Mouse (Mus musculus) mature B cell (primary cell): ENCODE measurements around the gene Zfp697.
"Not testable (repeated sequence)": the region's sequence is repeated elsewhere in the genome, so short reads cannot be mapped to it uniquely, and the experiment has no call there.

Experiments used
- in situ Hi-C: fragments of 300-500 bp; cut with MboI; formaldehyde crosslinking; loops from 2 replicates; pipeline ENCODE4 v1.14.3; 2019

Zfp697 gene

GRCm38 (mm10) chr3:98419786-98420070 is 37.5 kb downstream of the Zfp697 start:
- in situ Hi-C loops = no loop called here

DNA sequence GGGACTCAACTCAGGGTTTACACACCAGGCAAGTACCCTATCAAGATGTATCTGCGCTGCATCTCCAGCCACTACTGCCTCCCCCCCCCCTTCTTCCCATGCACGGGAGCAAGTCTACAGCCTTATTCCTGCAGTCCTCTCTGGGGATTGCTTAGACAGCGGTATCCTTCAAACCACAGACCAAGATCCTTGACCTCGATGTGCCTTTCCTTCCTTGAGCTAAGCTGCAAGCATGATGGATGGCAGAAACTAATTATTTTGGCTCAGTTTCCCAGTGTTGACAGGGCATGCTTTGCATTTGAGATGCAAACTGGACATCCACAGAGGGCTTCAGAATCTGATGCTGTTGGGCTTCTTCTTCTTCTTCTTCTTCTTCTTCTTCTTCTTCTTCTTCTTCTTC is 40.7 kb downstream of the Zfp697 start:
- in situ Hi-C loops = no loop called here

- in situ Hi-C loops = no loop called here
Measured at GRCm38 (mm10) chr3:98426749-98427148, 44.5 kb downstream of the Zfp697 start.

DNA sequence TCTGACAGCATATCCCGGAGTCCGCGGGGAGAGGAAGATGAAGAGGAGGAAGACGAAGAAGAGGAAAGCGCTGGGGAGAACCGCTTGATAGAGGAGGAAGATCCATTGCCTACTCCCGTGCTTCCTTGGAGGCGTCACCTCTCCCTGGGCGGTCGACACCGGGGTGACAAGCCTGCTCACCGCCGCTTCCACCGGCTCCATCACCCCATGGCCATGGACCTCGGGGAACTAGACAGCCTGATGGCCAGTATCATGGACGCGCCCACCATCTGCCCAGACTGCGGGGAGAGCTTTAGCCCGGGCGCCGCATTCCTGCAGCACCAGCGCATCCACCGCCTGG is 45.0 kb downstream of the Zfp697 start:
- in situ Hi-C loops = no loop called here

- in situ Hi-C loops = no loop called here
Measured at GRCm38 (mm10) chr3:98427600-98428448, 45.6 kb downstream of the Zfp697 start.

DNA sequence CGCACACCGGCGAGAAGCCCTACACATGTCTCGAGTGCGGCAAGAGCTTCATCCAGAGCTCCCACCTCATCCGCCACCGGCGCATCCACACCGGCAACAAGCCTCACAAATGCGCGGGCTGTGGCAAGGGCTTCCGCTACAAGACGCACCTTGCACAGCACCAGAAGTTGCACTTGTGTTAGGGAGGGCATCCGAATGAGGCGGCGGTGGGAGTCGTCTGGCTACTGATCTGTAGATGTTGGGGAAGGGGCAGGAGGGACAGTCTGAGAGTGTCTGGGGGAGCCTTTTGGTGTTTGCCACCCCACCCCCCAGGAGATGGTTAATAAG is 46.2 kb downstream of the Zfp697 start:
- in situ Hi-C loops = no loop called here

DNA sequence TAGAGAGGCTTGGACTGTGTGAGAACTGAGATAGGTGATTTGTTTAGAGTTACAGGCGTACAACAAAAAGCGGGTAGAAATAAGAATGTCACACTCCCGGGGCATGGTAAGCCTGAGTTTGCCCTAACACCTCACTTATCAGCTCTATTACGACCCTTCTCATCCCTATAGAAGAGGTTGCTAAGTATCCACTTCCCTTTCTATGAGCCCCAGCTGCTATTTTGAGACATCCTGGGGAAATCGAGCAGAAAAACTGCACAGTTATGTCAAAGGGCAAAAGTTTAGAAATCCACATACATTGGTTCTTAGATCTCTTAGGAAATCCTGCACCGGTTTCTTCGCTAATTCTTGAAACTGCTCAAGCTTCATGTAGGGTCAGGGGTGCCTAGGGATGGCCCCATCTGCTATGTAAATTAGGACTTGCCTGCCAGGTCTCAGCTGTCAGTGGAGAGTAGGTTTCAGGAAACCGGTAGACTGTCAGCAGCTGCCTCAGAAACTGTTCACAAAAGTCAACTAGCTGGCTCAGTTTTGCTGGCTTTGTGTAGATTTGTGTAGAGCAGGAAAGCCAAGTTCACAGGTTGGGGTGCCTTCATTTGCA is 46.8 kb downstream of the Zfp697 start:
- in situ Hi-C loops = no loop called here

GRCm38 (mm10) chr3:98434088-98434816 is 52.0 kb downstream of the Zfp697 start:
- in situ Hi-C loops = no loop called here

DNA sequence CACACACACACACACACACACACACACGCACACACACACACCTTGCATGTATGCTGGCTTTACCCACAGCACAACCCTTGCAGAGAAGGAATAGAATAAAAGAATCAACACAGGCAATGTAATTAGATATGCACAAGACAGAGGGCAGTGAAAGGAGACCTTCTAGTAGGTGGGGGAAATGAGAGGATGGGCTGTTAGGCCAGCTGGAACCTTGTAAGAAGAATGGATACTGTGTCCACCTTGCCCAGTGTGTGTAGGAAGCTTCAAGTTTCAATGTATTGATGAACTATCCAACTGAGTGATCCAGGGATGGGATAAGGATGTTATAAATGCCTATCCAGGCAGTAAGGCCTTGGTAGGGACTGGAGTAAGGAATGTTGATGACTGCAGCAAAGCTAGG is 52.8 kb downstream of the Zfp697 start:
- in situ Hi-C loops = no loop called here

- in situ Hi-C loops = not testable (repeated sequence)
Measured at GRCm38 (mm10) chr3:98442245-98442644, 60.0 kb downstream of the Zfp697 start.

DNA sequence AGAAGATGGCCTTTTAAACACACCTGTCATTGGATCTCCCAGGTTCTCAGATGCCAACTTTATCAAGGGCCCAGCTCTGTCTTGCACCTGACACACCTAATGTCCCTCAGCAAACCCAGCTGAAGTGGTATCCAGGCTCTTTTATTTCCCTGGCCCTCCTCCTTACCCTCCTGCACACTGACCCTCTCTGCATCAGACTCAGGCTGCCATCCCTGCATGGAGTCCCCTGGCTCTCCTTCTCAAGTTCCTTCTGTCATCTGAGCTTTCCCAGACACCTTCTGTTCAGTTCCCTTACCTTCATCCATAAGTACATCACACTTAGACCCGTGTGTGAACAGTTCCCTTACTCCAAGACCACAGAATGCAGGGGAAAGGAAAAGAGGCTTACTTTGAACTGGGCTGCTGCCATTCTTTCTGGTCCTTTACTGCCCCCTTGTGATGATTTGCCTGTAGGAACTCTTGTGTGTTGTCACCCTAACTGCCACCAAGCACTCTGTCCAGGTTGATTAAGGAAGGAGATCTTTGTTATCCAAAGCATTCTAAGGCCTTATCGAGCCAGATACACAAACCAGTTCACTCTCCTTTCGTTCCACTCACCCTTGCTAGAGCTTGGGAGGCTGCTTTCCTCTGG is 61.0 kb downstream of the Zfp697 start:
- in situ Hi-C loops = not testable (repeated sequence)

DNA sequence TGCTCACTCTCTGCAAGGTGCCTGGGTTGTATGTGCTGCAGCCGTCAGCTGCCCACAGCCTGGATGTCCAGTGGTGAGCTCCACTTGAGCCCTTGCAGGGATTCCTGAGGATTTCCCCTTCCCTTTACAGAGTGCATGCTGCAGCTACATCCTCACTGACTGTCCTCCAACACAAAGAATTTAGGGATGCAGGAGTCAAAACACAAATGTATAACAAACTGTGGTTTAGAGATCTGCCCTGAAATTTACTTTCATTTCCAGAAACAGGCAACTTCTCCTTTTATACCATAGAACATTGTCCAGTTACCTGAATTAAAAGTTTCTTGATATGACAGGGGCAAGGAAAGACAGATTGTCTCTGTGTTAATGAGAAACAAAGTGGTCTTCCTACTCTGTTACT is 61.7 kb downstream of the Zfp697 start:
- in situ Hi-C loops = not testable (repeated sequence)

- in situ Hi-C loops = not testable (repeated sequence)
Measured at GRCm38 (mm10) chr3:98453786-98454185, 71.5 kb downstream of the Zfp697 start.

GRCm38 (mm10) chr3:98457026-98457425 is 74.8 kb downstream of the Zfp697 start, which contains the start of gene Gm4450:
TSS of gene Gm4450 (minus strand) at chr3:98457126.
- in situ Hi-C loops = not testable (repeated sequence)

GRCm38 (mm10) chr3:98469323-98469722 is 87.1 kb downstream of the Zfp697 start:
- in situ Hi-C loops = not testable (repeated sequence)

GRCm38 (mm10) chr3:98471057-98471456 is 88.8 kb downstream of the Zfp697 start:
- in situ Hi-C loops = not testable (repeated sequence)

DNA sequence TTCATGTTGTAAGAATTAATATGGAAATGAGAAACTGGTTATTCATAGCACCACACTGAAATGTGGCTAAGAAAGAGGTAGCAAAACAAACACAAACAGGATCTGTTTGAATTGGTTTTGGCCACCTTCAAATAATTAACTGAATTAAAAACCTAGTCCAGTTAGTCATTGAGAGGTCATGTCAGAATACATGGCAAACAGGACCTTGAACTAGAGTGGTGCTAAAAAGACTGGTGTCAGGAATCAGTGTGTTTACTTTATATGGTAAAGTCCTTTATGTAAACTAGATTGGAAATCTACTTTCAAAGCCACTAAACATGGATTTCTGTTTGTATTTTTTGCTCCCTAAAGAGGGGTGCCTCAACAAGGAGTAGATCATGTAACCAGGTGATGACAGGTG is 89.2 kb downstream of the Zfp697 start:
- in situ Hi-C loops = not testable (repeated sequence)

DNA sequence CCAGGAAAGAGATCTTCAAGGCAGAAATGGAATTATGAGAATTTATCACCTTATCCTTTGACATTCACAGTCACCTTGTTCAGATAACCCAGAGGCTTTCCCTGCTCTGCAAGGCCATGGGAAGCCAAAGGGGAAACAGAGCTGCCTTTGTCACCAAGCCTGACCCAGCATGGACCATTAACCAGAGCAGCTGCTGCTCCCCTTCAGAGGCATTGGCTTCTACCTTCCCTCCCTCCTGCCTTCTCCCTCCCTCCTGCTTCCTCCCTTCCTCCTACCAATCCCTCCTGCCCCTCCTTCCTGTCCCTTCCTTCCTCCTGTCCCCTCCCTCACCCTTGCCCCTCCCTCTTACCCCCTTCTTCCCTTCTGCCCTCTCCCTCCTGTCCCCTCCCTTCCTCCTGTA is 111.9 kb downstream of the Zfp697 start:
- in situ Hi-C loops = not testable (repeated sequence)

DNA sequence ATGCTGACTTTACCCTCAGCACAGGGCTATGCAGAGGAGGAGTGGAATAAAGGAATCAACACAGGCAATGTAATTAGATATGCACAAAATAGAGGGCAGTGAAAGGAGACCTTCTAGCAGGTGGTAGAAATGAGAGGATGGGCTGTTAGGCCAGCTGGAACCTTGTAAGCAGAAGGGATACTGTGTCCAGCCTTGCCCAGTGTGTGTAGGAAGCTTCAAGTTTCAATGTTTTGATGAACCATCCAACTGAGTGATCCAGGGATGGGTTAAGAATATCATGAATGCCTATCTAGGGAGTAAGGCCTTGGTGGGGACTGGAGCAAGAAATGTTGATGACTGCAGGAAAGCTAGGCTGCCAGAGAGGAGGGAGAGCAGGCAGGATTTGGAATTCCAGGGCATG is 112.8 kb downstream of the Zfp697 start:
- in situ Hi-C loops = not testable (repeated sequence)

DNA sequence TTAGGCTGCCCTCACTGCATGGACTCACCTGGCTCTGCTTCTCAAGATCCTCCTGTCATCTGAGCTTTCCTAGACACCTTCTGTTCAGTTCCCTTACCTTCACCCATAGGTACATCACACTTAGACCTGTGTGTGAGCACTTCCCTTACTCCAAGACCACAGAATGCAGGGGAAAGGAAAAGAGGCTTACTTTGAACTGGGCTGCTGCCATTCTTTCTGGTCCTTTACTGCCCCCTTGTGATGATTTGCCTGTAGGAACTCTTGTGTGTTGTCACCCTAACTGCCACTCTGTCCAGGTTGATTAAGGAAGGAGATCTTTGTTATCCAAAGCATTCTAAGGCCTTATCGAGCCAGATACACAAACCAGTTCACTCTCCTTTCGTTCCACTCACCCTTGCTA is 114.5 kb downstream of the Zfp697 start:
- in situ Hi-C loops = not testable (repeated sequence)

DNA sequence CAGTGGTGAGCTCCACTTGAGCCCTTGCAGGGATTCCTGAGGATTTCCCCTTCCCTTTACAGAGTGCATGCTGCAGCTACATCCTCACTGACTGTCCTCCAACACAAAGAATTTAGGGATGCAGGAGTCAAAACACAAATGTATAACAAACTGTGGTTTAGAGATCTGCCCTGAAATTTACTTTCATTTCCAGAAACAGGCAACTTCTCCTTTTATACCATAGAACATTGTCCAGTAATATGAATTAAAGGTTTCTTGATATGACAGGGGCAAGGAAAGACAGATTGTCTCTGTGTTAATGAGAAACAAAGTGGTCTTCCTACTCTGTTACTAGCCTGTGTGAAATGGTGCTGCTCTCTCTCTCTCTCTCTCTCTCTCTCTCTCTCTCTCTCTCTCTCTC is 115.1 kb downstream of the Zfp697 start:
- in situ Hi-C loops = not testable (repeated sequence)

- in situ Hi-C loops = not testable (repeated sequence)
Measured at GRCm38 (mm10) chr3:98507229-98507628, 125.0 kb downstream of the Zfp697 start.

- in situ Hi-C loops = not testable (repeated sequence)
Measured at GRCm38 (mm10) chr3:98510414-98510813, 128.2 kb downstream of the Zfp697 start, which contains the start of gene Hsd3b4. TSS of gene Hsd3b4 (minus strand) at chr3:98510514.
